Mouse (Mus musculus) neural tube, embryonic 13.5 days (tissue): ENCODE results near the gene Drg1. TPM values are rescaled to one million over a fixed set of nuclear protein-coding genes. Genes with fewer than 3 reads are reported as not detected.
A peak's percentile ranks its signal among the peaks of the same experiment; 100 is the strongest.
"Not testable (repeated sequence)": the region's sequence is repeated elsewhere in the genome, so short reads cannot be mapped to it uniquely, and the experiment has no call there.

Source experiments
- ATAC-seq: fragments of 200-750 bp; cut with Nextera tagmentation; 2 replicates; pipeline ENCODE4 v1.8.0; 2017; ENCODE audit warnings: low read depth, mild to moderate bottlenecking, moderate TSS enrichment, moderate library complexity
- H3K27ac ChIP-seq: fragments of 300-500 bp; sonication (generic); replicated peaks from 2 replicates; pipeline ENCODE4 v1.5.1; 2015; ENCODE audit warnings: moderate library complexity, mild to moderate bottlenecking, inconsistent platforms
- H3K27me3 ChIP-seq: fragments of 300-500 bp; sonication (generic); 2 replicates; pipeline ENCODE4 v1.6.1; 2015; ENCODE audit warnings: mild to moderate bottlenecking, inconsistent platforms
- H3K36me3 ChIP-seq: fragments of 300-500 bp; sonication (generic); 2 replicates; pipeline ENCODE4 v1.6.1; 2015; ENCODE audit warnings: mild to moderate bottlenecking, inconsistent platforms
- H3K4me1 ChIP-seq: fragments of 300-500 bp; sonication (generic); replicated peaks from 2 replicates; pipeline ENCODE4 v1.6.1; 2015; ENCODE audit warnings: inconsistent platforms
- H3K4me2 ChIP-seq: fragments of 300-500 bp; sonication (generic); 2 replicates; pipeline ENCODE4 v1.6.1; 2015; ENCODE audit warnings: inconsistent platforms, mild to moderate bottlenecking, moderate library complexity
- H3K4me3 ChIP-seq: fragments of 300-500 bp; sonication (generic); 2 replicates; pipeline ENCODE4 v1.5.1; 2015; ENCODE audit warnings: mild to moderate bottlenecking, inconsistent platforms
- H3K9ac ChIP-seq: fragments of 300-500 bp; sonication (generic); 2 replicates; pipeline ENCODE4 v1.6.1; 2015; ENCODE audit warnings: moderate library complexity, mild to moderate bottlenecking, inconsistent platforms
- H3K9me3 ChIP-seq: fragments of 300-500 bp; sonication (generic); 2 replicates; pipeline ENCODE4 v1.6.1; 2016; ENCODE audit warnings: inconsistent platforms
- WGBS: fragments of 180-500 bp; shearing (Covaris S2); methylation state at CpG from one replicate; pipeline ENCODE4 v1.1.7; 2015; 5-methylcytosine and 5-hydroxymethylcytosine counted together
- polyA plus RNA-seq: library from polyadenylated mRNA; unstranded; fragments of >200 nt; fragmentation: Nextera tagmentation; extraction: Ambion mirVana; gene quantifications from 2 replicates; pipeline ENCODE4 v1.2.1, GENCODE M21; 2015

Gene Drg1
- polyA plus RNA-seq, 1 experiment from 2014 or later: 231 TPM

DNA sequence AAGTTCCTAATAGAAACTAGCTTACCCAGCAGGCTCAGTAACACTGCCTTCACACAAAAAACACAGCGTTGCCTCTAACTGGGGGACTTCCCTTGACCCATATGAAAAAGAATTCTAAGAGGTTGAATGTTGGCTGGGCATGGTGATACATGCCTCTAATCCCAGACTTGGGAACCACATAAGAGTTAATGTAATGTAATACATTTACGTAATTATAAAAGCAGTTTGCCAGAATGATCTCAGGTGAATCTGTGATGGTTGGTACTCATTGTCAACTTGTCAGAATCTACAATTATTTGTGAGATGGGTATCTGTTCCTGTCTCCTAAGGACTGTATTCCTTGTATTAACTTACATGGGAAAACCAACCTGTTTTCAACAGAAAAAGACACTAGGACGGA, 109.2 kb downstream of the Drg1 start:
- H3K36me3 ChIP-seq, H3K4me2 ChIP-seq, H3K27ac ChIP-seq, H3K9ac ChIP-seq, ATAC-seq, H3K27me3 ChIP-seq, H3K4me1 ChIP-seq, H3K4me3 ChIP-seq: not testable (repeated sequence)
- peaks cover 17% of the 10 kb centered on the region for H3K9me3 ChIP-seq
- 98% methylated on average over 2 of the region's 3 CpGs for WGBS

DNA sequence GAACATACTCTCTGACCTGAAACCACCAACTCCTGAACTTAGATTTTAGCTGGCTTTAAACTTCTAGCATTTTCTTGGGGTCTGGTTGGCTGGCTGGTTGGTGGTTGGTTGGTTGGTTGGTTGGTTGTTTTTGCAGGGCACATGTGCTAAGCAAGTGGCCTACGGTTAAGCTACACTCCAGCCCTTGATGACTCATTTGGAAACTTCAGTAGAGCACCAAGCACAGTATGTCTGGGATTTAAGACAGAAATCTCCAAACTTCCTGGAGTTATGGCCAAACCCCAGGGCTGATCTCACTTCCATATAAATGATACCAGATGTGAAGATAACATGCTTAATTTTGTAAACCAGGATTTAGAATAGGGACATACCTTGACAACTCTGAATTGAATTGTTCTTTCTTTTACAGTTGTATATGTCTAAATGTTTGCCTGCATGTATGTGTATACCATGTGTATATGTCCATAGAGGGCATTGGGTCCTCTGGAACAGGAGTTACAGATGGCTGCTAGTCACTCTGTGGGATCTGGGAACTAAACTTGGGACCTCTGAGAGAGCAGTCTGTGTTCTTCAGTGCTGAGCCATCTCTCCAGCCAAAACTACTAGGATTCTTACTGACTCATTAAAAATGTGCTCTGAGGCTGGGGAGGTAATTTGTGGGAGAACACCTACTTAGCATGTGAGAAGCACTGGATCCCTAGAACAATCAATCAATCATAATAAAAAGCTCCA, 112.4 kb downstream of the Drg1 start:
- H3K9ac ChIP-seq, H3K27ac ChIP-seq, H3K4me3 ChIP-seq, H3K4me2 ChIP-seq, H3K27me3 ChIP-seq, H3K4me1 ChIP-seq: not testable (repeated sequence)
- peak; percentile 38; the same call in 1 of the 2 replicates for ATAC-seq
- peaks cover 18% of the 10 kb centered on the region for H3K36me3 ChIP-seq
- 80% methylated on average over 1 of the region's 1 CpGs for WGBS
- peaks cover 20% of the 10 kb centered on the region for H3K9me3 ChIP-seq

DNA sequence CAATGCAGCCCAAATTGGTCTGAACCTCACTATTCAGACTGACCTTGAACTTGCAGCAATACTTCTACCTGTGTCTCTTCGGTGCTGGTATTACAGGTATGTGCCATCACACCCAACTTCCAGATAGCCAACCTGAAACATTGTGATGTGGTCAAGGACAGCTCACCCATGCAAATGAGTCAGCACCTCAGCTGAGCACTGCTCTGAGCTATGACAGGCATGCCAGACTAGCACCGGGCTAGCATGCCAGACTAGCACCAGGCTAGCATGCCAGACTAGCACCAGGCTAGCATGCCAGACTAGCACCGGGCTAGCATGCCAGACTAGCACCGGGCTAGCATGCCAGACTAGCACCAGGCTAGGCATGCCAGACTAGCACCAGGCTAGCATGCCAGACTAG, 114.9 kb downstream of the Drg1 start:
- H3K4me3 ChIP-seq, H3K27me3 ChIP-seq, H3K4me1 ChIP-seq, H3K4me2 ChIP-seq, H3K27ac ChIP-seq, H3K9ac ChIP-seq, ATAC-seq: not testable (repeated sequence)
- WGBS: 93% methylated on average over 4 of the region's 4 CpGs
- peaks cover 15% of the 10 kb centered on the region for H3K36me3 ChIP-seq
- peaks cover 14% of the 10 kb centered on the region for H3K9me3 ChIP-seq

DNA sequence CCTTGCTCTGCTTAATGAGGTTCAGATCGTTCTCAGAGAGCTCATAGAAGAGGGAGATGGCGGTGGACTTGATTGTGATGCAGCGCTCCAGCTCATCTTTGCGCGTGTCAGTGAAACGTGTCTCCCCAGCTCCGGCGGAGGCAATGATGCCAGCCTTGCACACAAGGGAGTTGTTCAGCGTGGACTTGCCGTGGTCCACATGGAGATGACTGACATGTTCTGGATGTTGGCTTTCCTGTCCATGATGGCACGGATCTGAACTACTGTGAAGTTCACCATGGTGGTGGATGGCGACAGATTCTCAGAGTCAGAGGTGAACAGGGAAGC, 115.6 kb downstream of the Drg1 start:
- H3K27ac ChIP-seq, H3K4me1 ChIP-seq: not testable (repeated sequence)
- 97% methylated on average over 12 of the region's 12 CpGs for WGBS

DNA sequence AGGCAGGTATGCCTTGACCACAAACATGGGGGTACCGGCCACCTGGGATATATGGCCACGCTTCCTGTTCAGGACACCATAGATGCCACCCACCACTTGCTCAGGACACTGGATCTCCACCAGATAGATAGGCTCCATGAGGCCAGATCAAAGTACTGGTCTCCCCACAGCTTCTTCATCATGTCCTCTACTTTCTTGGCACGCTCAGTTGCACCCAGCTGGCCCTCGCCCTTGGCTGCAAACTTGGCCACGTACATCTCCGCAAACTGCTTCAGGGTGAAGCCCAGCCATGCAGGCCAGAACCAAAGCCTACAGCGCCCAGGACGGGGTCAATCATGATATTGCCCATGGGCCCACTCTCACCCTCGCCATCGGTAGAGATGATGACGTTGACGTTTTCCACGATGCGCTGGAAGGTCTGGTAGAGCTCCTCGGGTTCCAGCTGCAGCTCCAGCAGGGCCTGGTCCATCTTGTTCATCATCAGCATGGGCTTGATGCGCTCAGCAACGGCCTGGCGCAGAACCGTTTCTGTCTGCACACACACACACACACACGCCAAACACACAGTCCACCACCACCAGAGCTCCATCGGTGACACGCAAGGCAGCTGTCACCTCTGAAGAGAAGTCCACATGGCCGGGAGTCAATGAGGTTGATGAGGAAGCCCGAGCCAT, 116.1 kb downstream of the Drg1 start:
- Histone ChIP-seq H3K36me3 (peaks cover 15% of the 10 kb centered on the region), H3K9me3 (peaks cover 17% of the 10 kb centered on the region)
- H3K4me3 ChIP-seq, H3K27ac ChIP-seq, H3K4me1 ChIP-seq, H3K4me2 ChIP-seq, H3K9ac ChIP-seq, H3K27me3 ChIP-seq: not testable (repeated sequence)
- WGBS: 96% methylated on average over 24 of the region's 24 CpGs
- 0 out of 2 replicates have a peak, but pooled peaks have one; percentile 7 for ATAC-seq

More for the DNA sequence above, 115.6 kb downstream of the Drg1 start:
- ATAC-seq, H3K4me2 ChIP-seq, H3K27me3 ChIP-seq, H3K9ac ChIP-seq, H3K4me3 ChIP-seq: not testable (repeated sequence)
- peaks cover 14% of the 10 kb centered on the region for H3K9me3 ChIP-seq
- H3K36me3 ChIP-seq: peaks cover 15% of the 10 kb centered on the region

DNA sequence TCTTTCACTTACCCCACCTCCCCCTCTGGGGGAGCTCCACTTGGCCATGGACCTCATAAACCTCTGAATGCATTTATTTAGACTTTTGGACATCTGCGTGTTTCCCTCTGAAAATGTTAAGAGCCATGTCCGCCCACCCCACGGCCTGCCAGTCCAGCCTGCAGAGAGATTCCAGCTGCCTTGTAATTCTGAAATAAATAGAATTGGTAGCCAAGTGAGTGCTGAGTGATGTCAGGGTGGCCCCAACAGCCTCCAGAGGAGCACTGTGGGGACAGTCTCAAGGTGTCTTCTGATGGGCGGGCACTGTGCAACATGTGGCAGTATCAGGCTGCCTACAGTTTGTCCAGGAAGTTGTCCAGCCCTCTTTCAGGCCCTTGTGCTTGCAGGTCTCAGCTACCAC, 116.7 kb downstream of the Drg1 start:
- H3K9me3 ChIP-seq: peaks cover 17% of the 10 kb centered on the region
- not testable (repeated sequence) for H3K4me1 ChIP-seq, H3K27ac ChIP-seq, H3K27me3 ChIP-seq, H3K9ac ChIP-seq, ATAC-seq, H3K4me3 ChIP-seq, H3K4me2 ChIP-seq
- peaks cover 15% of the 10 kb centered on the region for H3K36me3 ChIP-seq
- 96% methylated on average over 4 of the region's 4 CpGs for WGBS

DNA sequence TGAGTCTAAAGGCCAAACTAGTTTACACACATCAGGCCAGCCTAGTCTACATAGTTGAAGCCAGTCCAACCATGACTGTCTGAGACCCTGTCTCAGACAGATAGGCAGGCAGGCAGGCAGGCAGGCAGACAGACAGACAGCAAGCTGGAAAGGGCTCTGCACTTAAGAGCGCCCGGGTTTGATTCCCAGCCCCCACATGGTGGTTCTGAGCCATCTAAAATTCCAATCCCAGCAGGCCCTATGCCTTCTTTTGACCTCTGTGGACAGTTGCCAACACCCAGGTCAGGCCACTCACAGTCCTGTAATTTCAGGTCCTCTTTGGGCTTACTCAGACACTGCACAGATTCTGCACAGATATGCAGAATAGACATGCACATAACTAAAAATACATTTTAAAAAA, 119.4 kb downstream of the Drg1 start:
- WGBS: 86% methylated on average over 2 of the region's 2 CpGs
- H3K9ac ChIP-seq, H3K4me2 ChIP-seq, H3K4me3 ChIP-seq, H3K27ac ChIP-seq, H3K27me3 ChIP-seq, ATAC-seq, H3K4me1 ChIP-seq: not testable (repeated sequence)
- Histone ChIP-seq H3K9me3 (peaks cover 13% of the 10 kb centered on the region), H3K36me3 (peaks cover 11% of the 10 kb centered on the region)

DNA sequence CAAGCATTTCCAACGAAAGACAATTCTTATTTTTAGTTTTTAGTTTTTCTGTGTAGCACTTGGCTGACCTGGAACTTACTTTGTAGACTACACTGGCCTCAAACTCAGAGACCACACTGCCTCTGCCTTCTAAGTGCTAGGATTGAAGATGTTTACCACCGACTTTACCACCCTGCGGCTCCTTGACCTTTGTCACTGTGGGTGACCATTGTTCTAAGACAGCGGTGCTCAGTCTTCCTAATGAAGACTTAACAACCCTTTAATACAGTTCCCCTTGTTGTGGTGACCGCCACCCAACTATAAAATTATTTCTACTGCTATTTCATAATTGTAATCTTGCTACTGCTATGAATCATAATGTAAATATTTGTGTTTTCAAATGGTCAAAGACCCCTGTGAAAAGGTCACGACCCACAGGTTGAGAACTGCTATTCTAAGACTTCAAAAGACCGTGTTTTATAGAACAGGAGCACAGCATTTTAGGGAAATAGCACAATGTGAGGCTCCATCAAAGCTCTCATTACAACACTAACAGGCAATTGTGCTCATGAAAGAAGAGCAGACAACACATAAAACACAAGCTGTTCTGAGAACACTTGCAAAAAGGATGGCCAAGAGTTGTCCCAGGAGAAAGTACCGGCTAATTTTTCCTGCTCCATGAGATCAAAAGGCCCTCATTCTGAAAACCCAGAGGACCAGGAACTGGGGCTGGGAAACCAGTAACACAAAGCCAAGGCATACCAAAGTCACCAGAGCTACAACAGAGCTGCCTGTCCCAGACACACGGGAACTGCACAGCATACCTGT, 120.7 kb downstream of the Drg1 start:
- not testable (repeated sequence) for H3K4me1 ChIP-seq, H3K36me3 ChIP-seq, ATAC-seq, H3K4me3 ChIP-seq, H3K27ac ChIP-seq, H3K9ac ChIP-seq, H3K4me2 ChIP-seq, H3K27me3 ChIP-seq
- H3K9me3 ChIP-seq: peaks cover 13% of the 10 kb centered on the region
- 58% methylated on average over 9 of the region's 9 CpGs for WGBS

DNA sequence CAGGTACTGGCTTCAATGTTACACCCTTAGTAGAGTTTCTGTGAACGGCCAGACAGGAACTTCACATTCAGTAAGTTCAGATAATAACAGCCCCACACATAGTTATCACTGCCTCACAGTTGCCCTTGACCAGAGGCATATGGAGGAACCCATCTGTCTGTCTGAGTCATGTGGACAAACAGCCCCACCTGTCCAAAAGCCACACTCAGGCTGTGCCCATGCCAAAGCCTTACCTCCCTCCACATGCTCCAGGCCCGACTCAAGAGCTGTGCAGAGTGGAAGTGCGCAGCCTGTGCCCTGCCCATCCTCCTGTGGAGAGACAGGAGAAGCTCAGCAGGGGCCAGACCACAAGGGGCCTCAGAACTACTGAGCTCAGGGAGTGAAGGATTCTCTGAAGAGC, 122.2 kb downstream of the Drg1 start:
- not testable (repeated sequence) for H3K9ac ChIP-seq, H3K4me2 ChIP-seq, H3K4me3 ChIP-seq, ATAC-seq, H3K4me1 ChIP-seq, H3K27me3 ChIP-seq, H3K27ac ChIP-seq, H3K36me3 ChIP-seq
- WGBS: 92% methylated on average over 3 of the region's 3 CpGs
- H3K9me3 ChIP-seq: peaks cover 10% of the 10 kb centered on the region

DNA sequence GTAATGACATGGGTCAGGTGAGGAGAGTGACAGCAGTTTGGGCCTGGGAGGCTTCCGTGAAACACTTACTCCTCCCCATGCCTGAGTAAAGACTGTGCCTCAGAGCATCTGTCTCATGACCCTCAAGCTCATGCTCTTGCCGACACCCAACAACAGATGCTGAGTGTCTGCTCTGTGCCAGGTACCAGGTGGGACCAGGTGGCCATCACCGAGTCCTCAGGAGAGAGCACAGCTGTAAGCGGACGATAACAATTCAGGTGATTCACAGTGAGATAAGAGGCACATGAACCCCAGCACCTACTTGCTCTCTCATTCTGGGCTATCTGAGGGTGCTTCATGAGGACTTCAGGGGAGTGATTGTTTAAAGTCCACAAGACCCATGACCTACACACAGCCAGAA, 123.8 kb downstream of the Drg1 start:
- H3K9ac ChIP-seq, H3K4me1 ChIP-seq: not testable (repeated sequence)

DNA sequence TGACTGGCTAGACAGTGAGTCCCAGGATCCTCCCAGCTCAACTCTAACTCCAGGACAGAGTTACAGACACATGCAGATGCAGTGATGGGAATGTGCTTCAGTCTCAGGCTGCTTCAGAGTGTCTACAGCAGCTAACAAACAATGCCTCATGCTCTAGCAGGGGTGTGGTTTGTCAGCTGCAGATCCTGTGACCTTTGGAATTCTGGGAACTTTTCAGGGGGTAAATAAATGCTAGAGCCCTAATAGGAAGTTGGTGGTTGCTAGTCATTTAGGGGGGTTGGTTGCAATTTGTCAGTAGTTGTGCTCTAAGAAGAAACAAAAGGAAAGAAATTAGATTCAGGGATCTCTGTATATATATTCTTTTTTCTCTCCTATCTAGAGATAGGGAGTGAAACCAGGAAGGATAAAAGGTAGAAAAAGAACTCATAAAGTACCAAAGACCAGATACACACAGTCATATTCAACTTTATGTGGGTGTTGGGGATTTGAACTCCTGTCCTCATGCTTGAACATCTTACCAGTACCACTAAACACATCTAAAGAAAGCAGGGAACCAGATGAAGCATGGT, 125.2 kb downstream of the Drg1 start:
- H3K36me3 ChIP-seq, H3K4me2 ChIP-seq, ATAC-seq, H3K4me1 ChIP-seq, H3K27me3 ChIP-seq, H3K27ac ChIP-seq, H3K4me3 ChIP-seq, H3K9ac ChIP-seq: not testable (repeated sequence)
- peaks cover 23% of the 10 kb centered on the region for H3K9me3 ChIP-seq

More for the DNA sequence above, 123.8 kb downstream of the Drg1 start:
- not testable (repeated sequence) for H3K27me3 ChIP-seq, H3K36me3 ChIP-seq, H3K27ac ChIP-seq, H3K4me3 ChIP-seq, H3K4me2 ChIP-seq
- WGBS: 91% methylated on average over 4 of the region's 5 CpGs
- H3K9me3 ChIP-seq: peaks cover 19% of the 10 kb centered on the region
- peak; percentile 51 for ATAC-seq

DNA sequence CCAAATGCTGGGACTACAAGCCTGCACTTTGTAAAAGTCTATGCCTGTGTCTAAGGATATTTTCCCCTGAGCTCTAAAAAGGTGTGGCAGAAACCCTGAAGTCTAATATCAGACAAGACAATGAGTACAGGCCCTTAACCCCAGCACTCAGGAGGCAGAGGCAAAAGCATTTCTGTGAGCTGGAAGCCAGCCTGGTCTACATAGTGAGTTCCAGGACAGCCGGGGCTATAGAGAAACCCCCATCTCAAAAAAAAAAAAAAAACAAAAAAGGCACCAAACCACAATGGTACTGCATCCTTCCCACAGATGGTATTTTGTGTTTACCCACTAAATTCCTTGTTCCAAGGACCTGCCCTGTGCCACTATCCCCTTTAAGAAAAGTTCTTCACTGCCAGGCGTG, 127.9 kb downstream of the Drg1 start:
- not testable (repeated sequence) for H3K4me3 ChIP-seq, H3K27me3 ChIP-seq

More for the DNA sequence above, 127.9 kb downstream of the Drg1 start:
- not testable (repeated sequence) for H3K36me3 ChIP-seq, H3K27ac ChIP-seq, H3K9ac ChIP-seq, H3K4me2 ChIP-seq, H3K4me1 ChIP-seq, ATAC-seq
- WGBS: 83% methylated on average over 2 of the region's 2 CpGs
- peaks cover 22% of the 10 kb centered on the region for H3K9me3 ChIP-seq
